Mouse (Mus musculus): ENCODE measurements around the gene Kazn. TPM values are rescaled to one million over a fixed set of nuclear protein-coding genes. Genes with fewer than 3 reads are reported as not detected.

Gene Kazn
- polyA plus RNA-seq, 1 experiment from 2014 or later, result 0.74 TPM

GRCm38 (mm10) chr4:142084936-142085563 lies 154.2 kb downstream of the Kazn start:
- H3K9me3 ChIP-seq (ENCODE audit: low read length), result no peaks in the 10 kb centered on the region
- ATAC-seq (peak; percentile 8; the same call in 1 of the 2 replicates), DNase-seq (peak; percentile 39)

GRCm38 (mm10) chr4:142084131-142084899 lies 154.9 kb downstream of the Kazn start, which contains the start of gene Tmem51:
Gene Tmem51 (minus strand): TSS chr4:142084304.
- Histone ChIP-seq H3K4me1 (ENCODE audit: insufficient read depth) (peaks cover 27% of the 10 kb centered on the region), H3K4me2 (ENCODE audit: low read depth, low read length) (peak within 1 kb of the TSS; percentile 66), H3K9me3 (ENCODE audit: low read length) (no peaks in the 10 kb centered on the region), H3K4me3 (ENCODE audit: low read depth, low read length) (peak within 1 kb of the TSS; percentile 55), H3K27me3 (ENCODE audit: insufficient read depth, low read length) (peaks cover 17% of the 10 kb centered on the region; the same call in 1 of the 2 replicates), H3K36me3 (replicated peaks; ENCODE audit: insufficient read depth, low read length) (no peaks in the 10 kb centered on the region), H3K27ac (ENCODE audit: low read depth) (peak within 1 kb of the TSS; percentile 81), H3K9ac (replicated peaks) (peak within 1 kb of the TSS; percentile 45)
- WGBS (ENCODE audit: insufficient replicate concordance), result under 1% methylated on average over 44 of the region's 52 CpGs
- ATAC-seq, result peak; percentile 76
- peak; percentile 66 for DNase-seq
- TF ChIP-seq EP300 (IDR thresholded peaks at IDR 0.05; ENCODE audit: low read depth) (no peak), CTCF (IDR thresholded peaks at IDR 0.05; ENCODE audit: low read depth) (no peak; the same call in 1 of the 2 replicates)

More at GRCm38 (mm10) chr4:142084936-142085563, 154.2 kb downstream of the Kazn start:
- no peak for TF ChIP-seq EP300 (IDR thresholded peaks at IDR 0.05; ENCODE audit: low read depth)
- TF ChIP-seq CTCF (IDR thresholded peaks at IDR 0.05; ENCODE audit: low read depth), result no peak
- H3K27ac ChIP-seq (ENCODE audit: low read depth), result peak overlapping the region; percentile 81
- peak overlapping the region; percentile 66 for H3K4me2 ChIP-seq (ENCODE audit: low read depth, low read length)
- H3K4me1 ChIP-seq (ENCODE audit: insufficient read depth), result peaks cover 26% of the 10 kb centered on the region
- H3K27me3 ChIP-seq (ENCODE audit: insufficient read depth, low read length), result peaks cover 17% of the 10 kb centered on the region; the same call in 1 of the 2 replicates
- H3K4me3 ChIP-seq (ENCODE audit: low read depth, low read length), result peak overlapping the region; percentile 55
- peak overlapping the region; percentile 45 for H3K9ac ChIP-seq (replicated peaks)
- WGBS (ENCODE audit: insufficient replicate concordance), result 8% methylated on average over 20 of the region's 20 CpGs
- H3K36me3 ChIP-seq (replicated peaks; ENCODE audit: insufficient read depth, low read length), result no peaks in the 10 kb centered on the region

GRCm38 (mm10) chr4:142083762-142084130 lies 155.5 kb downstream of the Kazn start:
- H3K9ac ChIP-seq (replicated peaks), result peak overlapping the region; percentile 45
- DNase-seq, result peak; percentile 84
- under 1% methylated on average over 21 of the region's 29 CpGs for WGBS (ENCODE audit: insufficient replicate concordance)
- no peaks in the 10 kb centered on the region for H3K9me3 ChIP-seq (ENCODE audit: low read length)
- no peaks in the 10 kb centered on the region for H3K36me3 ChIP-seq (replicated peaks; ENCODE audit: insufficient read depth, low read length)
- peak overlapping the region; percentile 55 for H3K4me3 ChIP-seq (ENCODE audit: low read depth, low read length)
- H3K4me1 ChIP-seq (ENCODE audit: insufficient read depth), result peaks cover 27% of the 10 kb centered on the region
- H3K27ac ChIP-seq (ENCODE audit: low read depth), result peak overlapping the region; percentile 81
- peak overlapping the region; percentile 66 for H3K4me2 ChIP-seq (ENCODE audit: low read depth, low read length)
- peak; percentile 84 for ATAC-seq
- TF ChIP-seq EP300 (IDR thresholded peaks at IDR 0.05; ENCODE audit: low read depth), result no peak
- TF ChIP-seq CTCF (IDR thresholded peaks at IDR 0.05; ENCODE audit: low read depth), result peak; percentile 73
- peaks cover 17% of the 10 kb centered on the region; the same call in 1 of the 2 replicates for H3K27me3 ChIP-seq (ENCODE audit: insufficient read depth, low read length)

- 33% methylated on average over 6 of the region's 6 CpGs for WGBS (ENCODE audit: insufficient replicate concordance)
- no peak for DNase-seq
- no peak for TF ChIP-seq EP300 (IDR thresholded peaks at IDR 0.05; ENCODE audit: low read depth)
- no peak for TF ChIP-seq CTCF (IDR thresholded peaks at IDR 0.05; ENCODE audit: low read depth)
- Histone ChIP-seq H3K4me2 (ENCODE audit: low read depth, low read length) (peak overlapping the region; percentile 66), H3K27ac (ENCODE audit: low read depth) (0 out of 2 replicates have a peak overlapping the region, but pooled peaks have one; percentile 81), H3K36me3 (replicated peaks; ENCODE audit: insufficient read depth, low read length) (no peaks in the 10 kb centered on the region), H3K9me3 (ENCODE audit: low read length) (no peaks in the 10 kb centered on the region), H3K4me3 (ENCODE audit: low read depth, low read length) (peak overlapping the region; percentile 55), H3K4me1 (ENCODE audit: insufficient read depth) (peaks cover 30% of the 10 kb centered on the region), H3K27me3 (ENCODE audit: insufficient read depth, low read length) (peaks cover 17% of the 10 kb centered on the region; the same call in 1 of the 2 replicates), H3K9ac (replicated peaks) (peak overlapping the region; percentile 38; the same call in 1 of the 2 replicates)
- no peak for ATAC-seq
Measured at GRCm38 (mm10) chr4:142083193-142083592, 156.0 kb downstream of the Kazn start.

- Histone ChIP-seq H3K9me3 (ENCODE audit: low read length) (no peaks in the 10 kb centered on the region), H3K9ac (replicated peaks) (no peak overlapping the region), H3K36me3 (replicated peaks; ENCODE audit: insufficient read depth, low read length) (no peaks in the 10 kb centered on the region), H3K4me3 (ENCODE audit: low read depth, low read length) (no peak overlapping the region), H3K4me2 (ENCODE audit: low read depth, low read length) (peak overlapping the region; percentile 66), H3K4me1 (ENCODE audit: insufficient read depth) (peaks cover 33% of the 10 kb centered on the region), H3K27me3 (ENCODE audit: insufficient read depth, low read length) (peaks cover 17% of the 10 kb centered on the region; the same call in 1 of the 2 replicates), H3K27ac (ENCODE audit: low read depth) (no peak overlapping the region)
- TF ChIP-seq EP300 (IDR thresholded peaks at IDR 0.05; ENCODE audit: low read depth) (no peak), CTCF (IDR thresholded peaks at IDR 0.05; ENCODE audit: low read depth) (no peak)
- ATAC-seq (no peak), DNase-seq (no peak)
- WGBS (ENCODE audit: insufficient replicate concordance), result 50% methylated on average over 4 of the region's 4 CpGs
Measured at GRCm38 (mm10) chr4:142082703-142083102, 156.5 kb downstream of the Kazn start.

Measured in liver, postnatal 0 days (tissue).